Mouse (Mus musculus) MEL-GATA-1-ER (cell line): ENCODE results near the gene Fh1.

Experiments used
- DNase-seq: peaks from one replicate; pipeline ENCODE4 v3.0.0-alpha.2; 2012; ENCODE audit warnings: low read depth; ENCODE audit errors: extremely low read depth

The Fh1 gene

GRCm38 (mm10) chr1:175623656-175624055 lies 1.8 kb downstream of the Fh1 start:
- no peak for DNase-seq

- no peak for DNase-seq
Measured at GRCm38 (mm10) chr1:175619814-175620431, 5.5 kb downstream of the Fh1 start, which contains the start of gene Kmo. Gene Kmo (plus strand): TSS chr1:175620381.

- no peak for DNase-seq
Measured at GRCm38 (mm10) chr1:175614992-175615391, 10.4 kb downstream of the Fh1 start.

GRCm38 (mm10) chr1:175608708-175609107 lies 16.7 kb downstream of the Fh1 start:
- DNase-seq: no peak

- no peak for DNase-seq
Measured at GRCm38 (mm10) chr1:175607838-175608585, 17.4 kb downstream of the Fh1 start.

- DNase-seq: no peak
Measured at GRCm38 (mm10) chr1:175607308-175607707, 18.1 kb downstream of the Fh1 start.

GRCm38 (mm10) chr1:175603390-175603789 lies 22.0 kb downstream of the Fh1 start:
- no peak for DNase-seq

GRCm38 (mm10) chr1:175602231-175602630 lies 23.2 kb downstream of the Fh1 start:
- no peak for DNase-seq

GRCm38 (mm10) chr1:175592832-175593231 lies 32.6 kb downstream of the Fh1 start:
- no peak for DNase-seq

- DNase-seq: no peak
Measured at GRCm38 (mm10) chr1:175586656-175587055, 38.8 kb downstream of the Fh1 start.

- no peak for DNase-seq
Measured at GRCm38 (mm10) chr1:175585267-175585666, 40.2 kb downstream of the Fh1 start.

GRCm38 (mm10) chr1:175582799-175583198 lies 42.6 kb downstream of the Fh1 start:
- no peak for DNase-seq

- DNase-seq: no peak
Measured at GRCm38 (mm10) chr1:175580346-175580745, 45.1 kb downstream of the Fh1 start.

- no peak for DNase-seq
Measured at GRCm38 (mm10) chr1:175579598-175580235, 45.7 kb downstream of the Fh1 start.

GRCm38 (mm10) chr1:175578425-175579096 lies 46.9 kb downstream of the Fh1 start:
- no peak for DNase-seq

GRCm38 (mm10) chr1:175574129-175574528 lies 51.3 kb downstream of the Fh1 start:
- DNase-seq: peak; percentile 2

GRCm38 (mm10) chr1:175565579-175566103 lies 59.8 kb downstream of the Fh1 start:
- no peak for DNase-seq

- DNase-seq: no peak
Measured at GRCm38 (mm10) chr1:175564321-175564720, 61.1 kb downstream of the Fh1 start.

- no peak for DNase-seq
Measured at GRCm38 (mm10) chr1:175562379-175562778, 63.1 kb downstream of the Fh1 start.

- no peak for DNase-seq
Measured at GRCm38 (mm10) chr1:175561806-175562205, 63.6 kb downstream of the Fh1 start.

GRCm38 (mm10) chr1:175554641-175555040 lies 70.8 kb downstream of the Fh1 start:
- DNase-seq: no peak

- no peak for DNase-seq
Measured at GRCm38 (mm10) chr1:175552474-175552873, 73.0 kb downstream of the Fh1 start.
